Mouse (Mus musculus) myocyte (in vitro differentiated cells): ENCODE data around the gene Onecut1. TPM values are rescaled to one million over a fixed set of nuclear protein-coding genes. Genes with fewer than 3 reads are reported as not detected.

Experiments
- H3K27me3 ChIP-seq: one replicate; pipeline ENCODE4 v1.6.1; 2011; ENCODE audit not compliant: control insufficient read depth, insufficient read depth, insufficient read length
- H3K36me3 ChIP-seq: one replicate; pipeline ENCODE4 v1.6.1; 2011; ENCODE audit not compliant: control insufficient read depth, insufficient read depth
- H3K4me2 ChIP-seq: one replicate; pipeline ENCODE4 v1.6.1; 2011; ENCODE audit warnings: low read depth, control low read depth
- H3K4me3 ChIP-seq: one replicate; pipeline ENCODE4 v1.5.1; 2011; ENCODE audit warnings: mild to moderate bottlenecking, control low read depth, moderate library complexity
- H3K79me2 ChIP-seq: one replicate; pipeline ENCODE4 v1.6.1; 2011; ENCODE audit not compliant: control insufficient read depth, insufficient read depth
- H3ac ChIP-seq: one replicate; pipeline ENCODE4 v1.6.1; 2011; ENCODE audit not compliant: control insufficient read depth, insufficient read length
- CEBPB ChIP-seq: IDR thresholded peaks from 2 replicates; pipeline ENCODE4 v1.6.1; 2011; ENCODE audit warnings: mild to moderate bottlenecking, moderate library complexity; ENCODE audit not compliant: poor library complexity, insufficient read depth, severe bottlenecking
- E2F4 ChIP-seq: IDR thresholded peaks from one replicate; pipeline ENCODE4 v1.6.1; 2011; ENCODE audit warnings: mild to moderate bottlenecking, control low read depth, moderate library complexity; ENCODE audit not compliant: insufficient read depth
- MAX ChIP-seq: IDR thresholded peaks from one replicate; pipeline ENCODE4 v1.6.1; 2011; ENCODE audit warnings: low read depth, mild to moderate bottlenecking, control low read depth
- MYOD1 ChIP-seq, 3 experiments: IDR thresholded peaks; one replicate each; pipeline ENCODE4 v1.6.1; 2011; ENCODE audit warnings: control low read depth in 2 of 3, low read depth in 2 of 3, mild to moderate bottlenecking in 2 of 3, moderate library complexity in 1 of 3; ENCODE audit not compliant: insufficient read length in 2 of 3, control insufficient read depth in 1 of 3
- MYOG ChIP-seq, 3 experiments: IDR thresholded peaks; one replicate each; pipeline ENCODE4 v1.6.1; 2011; ENCODE audit warnings: control low read depth in 2 of 3, low read depth in 2 of 3, mild to moderate bottlenecking in 2 of 3; ENCODE audit not compliant: insufficient read length in 2 of 3, control insufficient read depth in 1 of 3, insufficient read depth in 1 of 3
- POLR2A ChIP-seq: IDR thresholded peaks from one replicate; pipeline ENCODE4 v1.6.1; 2011; ENCODE audit warnings: low read depth, mild to moderate bottlenecking, control low read depth, moderate library complexity; ENCODE audit not compliant: insufficient read length
- POLR2AphosphoS2 ChIP-seq: IDR thresholded peaks from one replicate; pipeline ENCODE4 v1.6.1; 2011; ENCODE audit warnings: low read depth, control low read depth; ENCODE audit not compliant: insufficient read length
- REST ChIP-seq: IDR thresholded peaks from one replicate; pipeline ENCODE4 v1.6.1; 2011; ENCODE audit warnings: mild to moderate bottlenecking, control low read depth, moderate library complexity; ENCODE audit not compliant: insufficient read depth, insufficient read length
- SRF ChIP-seq: IDR thresholded peaks from one replicate; pipeline ENCODE4 v1.6.1; 2011; ENCODE audit warnings: low read depth; ENCODE audit not compliant: control insufficient read depth, insufficient read length
- TCF12 ChIP-seq: IDR thresholded peaks from one replicate; pipeline ENCODE4 v1.6.1; 2011; ENCODE audit warnings: mild to moderate bottlenecking, control low read depth; ENCODE audit not compliant: poor library complexity, insufficient read depth, severe bottlenecking
- TCF3 ChIP-seq: IDR thresholded peaks from one replicate; pipeline ENCODE4 v1.6.1; 2011; ENCODE audit warnings: low read depth, control low read depth; ENCODE audit not compliant: insufficient read length
- USF1 ChIP-seq: IDR thresholded peaks from one replicate; pipeline ENCODE4 v1.6.1; 2011; ENCODE audit warnings: low read depth, mild to moderate bottlenecking, control low read depth, moderate library complexity
- polyA plus RNA-seq: library from polyadenylated mRNA; unstranded; fragments of >200 nt; fragmentation: generic; extraction: Trizol; gene quantifications from one replicate; pipeline ENCODE4 v1.2.1, GENCODE M21; 2012; ENCODE audit warnings: missing spikeins

Gene Onecut1
- polyA plus RNA-seq, 1 experiment: not detected

GRCm38 (mm10) chr9:74842890-74843289 lies 18.8 kb upstream of the Onecut1 start:
- H3K4me3 ChIP-seq: no peak overlapping the region
- no peak for TF ChIP-seq MYOG (IDR thresholded peaks at IDR 0.05; ENCODE audit: control insufficient read depth in 1 of 3, insufficient read depth in 1 of 3, insufficient read length in 2 of 3, low read depth in 2 of 3)
- no peak for TF ChIP-seq POLR2AphosphoS2
- no peaks in the 10 kb centered on the region for H3K36me3 ChIP-seq
- H3K27me3 ChIP-seq: peaks cover 12% of the 10 kb centered on the region
- no peaks in the 10 kb centered on the region for H3K79me2 ChIP-seq
- no peak overlapping the region for H3ac ChIP-seq
- no peak overlapping the region for H3K4me2 ChIP-seq

DNA sequence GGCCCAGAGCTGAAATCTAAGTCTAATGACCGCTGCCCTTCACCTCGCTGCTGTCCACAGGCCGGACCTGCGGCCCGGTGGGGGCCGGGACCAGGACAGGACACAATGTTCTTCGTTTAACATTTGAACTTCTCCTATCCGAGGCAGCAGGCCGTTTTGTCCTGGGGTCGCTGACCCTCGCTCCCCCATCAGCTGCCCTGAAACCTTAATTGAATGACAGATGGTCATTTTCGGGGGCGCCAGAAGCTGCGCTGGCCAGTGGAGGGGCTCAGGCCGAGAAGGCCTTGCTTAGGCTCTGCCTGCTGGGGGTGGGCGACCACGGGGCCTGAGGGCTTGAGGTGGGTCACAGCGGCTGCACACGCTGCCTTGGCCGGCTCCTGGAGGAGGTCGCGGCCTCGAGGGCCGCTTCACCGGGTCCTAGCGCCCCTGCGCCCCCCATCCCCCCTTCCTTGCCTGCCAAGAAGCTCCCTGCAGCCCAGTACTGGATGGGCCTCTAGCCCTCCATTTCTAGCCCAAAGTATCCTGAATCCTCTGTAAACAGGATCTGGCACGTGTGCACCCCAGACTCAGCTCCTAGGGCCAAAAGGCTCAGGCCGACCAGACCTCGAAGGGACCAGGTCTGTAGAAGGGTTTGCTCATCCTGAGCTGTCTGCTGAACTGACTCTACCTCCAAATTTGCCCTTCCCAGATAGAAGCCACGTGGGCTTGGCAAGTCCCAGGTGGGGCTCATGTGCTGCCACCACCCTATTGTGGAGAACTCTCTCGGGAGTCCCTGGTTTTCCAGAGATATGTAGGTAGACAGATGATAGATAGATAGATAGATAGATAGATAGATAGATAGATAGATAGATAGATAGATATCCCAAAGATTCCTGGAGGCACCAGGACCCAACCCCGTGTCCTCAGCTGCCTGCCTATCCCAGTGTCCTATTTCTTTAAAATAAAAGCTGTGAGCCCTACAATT lies 14.6 kb upstream of the Onecut1 start:
- Histone ChIP-seq H3ac (no peak overlapping the region), H3K4me2 (no peak overlapping the region), H3K4me3 (no peak overlapping the region), H3K27me3 (peaks cover 43% of the 10 kb centered on the region), H3K79me2 (no peaks in the 10 kb centered on the region), H3K36me3 (no peaks in the 10 kb centered on the region)
- no peak for TF ChIP-seq POLR2AphosphoS2
- TF ChIP-seq TCF12: no peak
- TF ChIP-seq MYOD1 (IDR thresholded peaks at IDR 0.05; ENCODE audit: control insufficient read depth in 1 of 3, insufficient read length in 2 of 3, low read depth in 2 of 3): no peak
- TF ChIP-seq REST: no peak
- TF ChIP-seq POLR2A: no peak
- TF ChIP-seq MAX: no peak
- TF ChIP-seq E2F4: no peak
- TF ChIP-seq SRF: no peak
- TF ChIP-seq MYOG (IDR thresholded peaks at IDR 0.05; ENCODE audit: control insufficient read depth in 1 of 3, insufficient read depth in 1 of 3, insufficient read length in 2 of 3, low read depth in 2 of 3): no peak
- TF ChIP-seq CEBPB: no peak
- TF ChIP-seq USF1: no peak

- Histone ChIP-seq H3K4me3 (no peak overlapping the region), H3ac (no peak overlapping the region), H3K79me2 (no peaks in the 10 kb centered on the region), H3K36me3 (no peaks in the 10 kb centered on the region), H3K27me3 (peaks cover 54% of the 10 kb centered on the region), H3K4me2 (no peak overlapping the region)
- no peak for TF ChIP-seq E2F4
Observed at GRCm38 (mm10) chr9:74848411-74849194, 13.1 kb upstream of the Onecut1 start.

DNA sequence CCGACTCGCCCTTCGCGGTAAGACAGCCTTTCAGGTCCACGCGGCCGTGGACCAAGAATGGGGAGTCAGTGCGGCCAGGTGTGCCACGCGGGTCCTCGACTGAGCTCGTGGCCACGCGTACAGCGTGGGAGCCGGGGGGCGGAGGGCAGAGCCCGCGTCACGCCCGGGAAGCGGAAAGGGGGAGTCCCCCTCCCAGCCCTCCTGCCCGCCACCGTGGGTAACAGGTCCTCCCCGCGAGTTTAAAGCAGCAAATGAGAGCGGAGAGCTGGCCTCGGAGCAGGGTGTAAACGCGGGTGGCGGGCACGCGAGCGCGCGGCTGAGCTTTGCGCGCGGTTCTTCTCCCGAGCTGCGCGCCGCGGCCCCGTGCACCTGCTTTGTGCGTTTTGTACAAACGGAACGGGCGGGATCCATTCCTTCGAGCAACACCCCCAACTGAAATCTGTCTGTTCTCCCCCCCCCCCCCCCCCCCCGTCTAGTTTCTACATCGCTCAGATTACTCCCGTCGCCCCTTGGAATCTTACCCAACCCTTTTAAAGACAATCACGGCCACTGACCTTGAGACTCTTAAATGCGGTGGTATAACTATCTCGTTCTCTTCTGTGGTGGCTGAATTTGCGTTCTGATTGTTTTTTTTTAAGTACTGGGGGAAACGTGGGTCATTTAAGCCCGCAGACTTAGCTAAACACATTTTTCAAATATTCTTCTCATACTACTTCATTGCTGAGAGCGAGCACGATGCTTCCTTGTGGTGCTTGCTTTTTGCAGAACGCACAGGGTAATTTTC lies 12.3 kb upstream of the Onecut1 start:
- Histone ChIP-seq H3ac (no peak overlapping the region), H3K36me3 (no peaks in the 10 kb centered on the region), H3K4me2 (no peak overlapping the region), H3K79me2 (no peaks in the 10 kb centered on the region), H3K27me3 (peaks cover 62% of the 10 kb centered on the region), H3K4me3 (no peak overlapping the region)
- TF ChIP-seq USF1: no peak
- no peak for TF ChIP-seq REST
- TF ChIP-seq TCF3: no peak
- TF ChIP-seq TCF12: no peak
- no peak for TF ChIP-seq MAX
- TF ChIP-seq SRF: no peak
- TF ChIP-seq E2F4: no peak
- TF ChIP-seq POLR2AphosphoS2: no peak
- no peak for TF ChIP-seq CEBPB
- no peak for TF ChIP-seq MYOG (IDR thresholded peaks at IDR 0.05; ENCODE audit: control insufficient read depth in 1 of 3, insufficient read depth in 1 of 3, insufficient read length in 2 of 3, low read depth in 2 of 3)
- no peak for TF ChIP-seq POLR2A
